Mouse (Mus musculus) liver, adult 2 months (tissue): Measurements from ENCODE around the gene Creb5. TPM values are rescaled to one million over a fixed set of nuclear protein-coding genes. Genes with fewer than 3 reads are reported as not detected.
A peak's percentile ranks its signal among the peaks of the same experiment; 100 is the strongest.

Source experiments
- DNase-seq: peaks from one replicate; pipeline ENCODE4 v3.0.0-alpha.2; 2011; ENCODE audit warnings: low read depth, low spot score; ENCODE audit errors: extremely low read depth
- H3K27ac ChIP-seq: fragments of 200-500 bp; replicated peaks from 2 replicates; pipeline ENCODE4 v1.5.1; 2012; ENCODE audit warnings: low read depth, mild to moderate bottlenecking, control low read depth, inconsistent platforms, low read length; ENCODE audit not compliant: insufficient read depth
- H3K27me3 ChIP-seq: fragments of 200-500 bp; 2 replicates; pipeline ENCODE4 v1.6.1; 2012; ENCODE audit warnings: mild to moderate bottlenecking, moderate library complexity, low read length, inconsistent platforms; ENCODE audit not compliant: control insufficient read depth, insufficient read depth
- H3K36me3 ChIP-seq: fragments of 200-500 bp; 2 replicates; pipeline ENCODE4 v1.6.1; 2012; ENCODE audit warnings: low read length, inconsistent platforms; ENCODE audit not compliant: control insufficient read depth, insufficient read depth
- H3K4me1 ChIP-seq: fragments of 200-500 bp; 2 replicates; pipeline ENCODE4 v1.6.1; 2011; ENCODE audit warnings: low read length; ENCODE audit not compliant: control insufficient read depth, insufficient read depth
- H3K4me3 ChIP-seq: fragments of 200-500 bp; 2 replicates; pipeline ENCODE4 v1.5.1; 2011; ENCODE audit warnings: low read depth, mild to moderate bottlenecking, control low read depth, low read length, moderate library complexity; ENCODE audit not compliant: insufficient read depth
- H3K79me2 ChIP-seq: fragments of 200-500 bp; 2 replicates; pipeline ENCODE4 v1.6.1; 2012; ENCODE audit warnings: inconsistent platforms, mild to moderate bottlenecking, low read length, moderate library complexity; ENCODE audit not compliant: control insufficient read depth, insufficient read depth
- H3K9ac ChIP-seq: fragments of 200-500 bp; 2 replicates; pipeline ENCODE4 v1.6.1; 2012; ENCODE audit warnings: low read depth, mild to moderate bottlenecking, control low read depth, inconsistent platforms, low read length
- CTCF ChIP-seq: fragments of 200-500 bp; IDR thresholded peaks from 2 replicates; pipeline ENCODE4 v1.5.1; 2011; ENCODE audit warnings: low read depth, low read length, control low read depth
- POLR2A ChIP-seq: fragments of 200-500 bp; IDR thresholded peaks from 2 replicates; pipeline ENCODE4 v1.6.1; 2011; ENCODE audit warnings: low read length, control low read depth; ENCODE audit not compliant: insufficient read depth; ENCODE audit errors: extremely low read depth
- WGBS: fragments of 180-500 bp; shearing (Covaris S2); methylation state at CpG from one replicate; pipeline ENCODE4 v1.1.7; 2018; 5-methylcytosine and 5-hydroxymethylcytosine counted together
- polyA plus RNA-seq: library from polyadenylated mRNA; depleted of rRNA; stranded (reverse); fragments of >200 nt; gene quantifications from 2 replicates; pipeline ENCODE4 v1.2.3, GENCODE M21; 2012
- total RNA-seq: library from RNA; depleted of rRNA; stranded (reverse); fragments of >200 nt; gene quantifications from 2 replicates; pipeline ENCODE4 v1.2.3, GENCODE M21; 2014

Gene Creb5
- total and polyA plus RNA-seq, 2 experiments: 0.02 to 0.18 TPM

- Histone ChIP-seq H3K9ac (no peak overlapping the region), H3K4me1 (peaks cover 2% of the 10 kb centered on the region; the same call in 1 of the 2 replicates), H3K36me3 (no peaks in the 10 kb centered on the region), H3K79me2 (no peaks in the 10 kb centered on the region), H3K4me3 (no peak overlapping the region), H3K27ac (no peak overlapping the region), H3K27me3 (peaks cover 5% of the 10 kb centered on the region)
- DNase-seq: no peak
- 71% methylated on average over 3 of the region's 3 CpGs for WGBS
- TF ChIP-seq CTCF (no peak), POLR2A (no peak)
Observed at GRCm38 (mm10) chr6:53506947-53507564, 220.0 kb downstream of the Creb5 start.

GRCm38 (mm10) chr6:53508847-53509494, 221.9 kb downstream of the Creb5 start:
- TF ChIP-seq CTCF (no peak), POLR2A (no peak)
- 63% methylated on average over 3 of the region's 3 CpGs for WGBS
- H3K27me3 ChIP-seq: peaks cover 5% of the 10 kb centered on the region
- H3K4me3 ChIP-seq: no peak overlapping the region
- H3K36me3 ChIP-seq: no peaks in the 10 kb centered on the region
- H3K27ac ChIP-seq: no peak overlapping the region
- peaks cover 2% of the 10 kb centered on the region; the same call in 1 of the 2 replicates for H3K4me1 ChIP-seq
- no peak for DNase-seq
- H3K79me2 ChIP-seq: no peaks in the 10 kb centered on the region
- no peak overlapping the region for H3K9ac ChIP-seq

- Histone ChIP-seq H3K4me3 (no peak overlapping the region), H3K79me2 (no peaks in the 10 kb centered on the region), H3K9ac (no peak overlapping the region), H3K4me1 (peaks cover 2% of the 10 kb centered on the region; the same call in 1 of the 2 replicates), H3K27ac (no peak overlapping the region), H3K36me3 (no peaks in the 10 kb centered on the region), H3K27me3 (peaks cover 5% of the 10 kb centered on the region)
- WGBS: 77% methylated on average over 7 of the region's 7 CpGs
- no peak for DNase-seq
- TF ChIP-seq POLR2A (no peak), CTCF (0 out of 2 replicates have a peak, but pooled peaks have one; percentile 7)
Observed at GRCm38 (mm10) chr6:53510005-53510404, 222.9 kb downstream of the Creb5 start.

GRCm38 (mm10) chr6:53512226-53512625, 225.2 kb downstream of the Creb5 start:
- no peak overlapping the region for H3K27ac ChIP-seq
- no peak for DNase-seq
- TF ChIP-seq CTCF: no peak
- no peak for TF ChIP-seq POLR2A
- H3K4me1 ChIP-seq: peaks cover 2% of the 10 kb centered on the region; the same call in 1 of the 2 replicates
- H3K36me3 ChIP-seq: no peaks in the 10 kb centered on the region
- no peak overlapping the region for H3K4me3 ChIP-seq
- H3K9ac ChIP-seq: no peak overlapping the region
- peaks cover 6% of the 10 kb centered on the region for H3K27me3 ChIP-seq
- H3K79me2 ChIP-seq: no peaks in the 10 kb centered on the region
- 78% methylated on average over 8 of the region's 8 CpGs for WGBS

GRCm38 (mm10) chr6:53513380-53513779, 226.3 kb downstream of the Creb5 start:
- no peak for TF ChIP-seq POLR2A
- TF ChIP-seq CTCF: no peak
- Histone ChIP-seq H3K27ac (no peak overlapping the region), H3K79me2 (no peaks in the 10 kb centered on the region), H3K4me3 (no peak overlapping the region), H3K4me1 (peaks cover 2% of the 10 kb centered on the region; the same call in 1 of the 2 replicates), H3K27me3 (peaks cover 11% of the 10 kb centered on the region), H3K9ac (no peak overlapping the region), H3K36me3 (no peaks in the 10 kb centered on the region)
- DNase-seq: no peak
- WGBS: 93% methylated on average over 2 of the region's 2 CpGs

GRCm38 (mm10) chr6:53514862-53515261, 227.8 kb downstream of the Creb5 start:
- 46% methylated on average over 1 of the region's 1 CpGs for WGBS
- DNase-seq: no peak
- Histone ChIP-seq H3K27ac (no peak overlapping the region), H3K36me3 (no peaks in the 10 kb centered on the region), H3K27me3 (peaks cover 11% of the 10 kb centered on the region), H3K4me1 (peaks cover 2% of the 10 kb centered on the region; the same call in 1 of the 2 replicates), H3K79me2 (no peaks in the 10 kb centered on the region), H3K9ac (no peak overlapping the region), H3K4me3 (no peak overlapping the region)
- TF ChIP-seq CTCF (no peak), POLR2A (no peak)
